Mouse (Mus musculus): ENCODE measurements around the gene Tmem94. TPM values are rescaled to one million over a fixed set of nuclear protein-coding genes. Genes with fewer than 3 reads are reported as not detected.

Gene Tmem94
- total and polyA plus RNA-seq, 3 experiments: 23.2 to 64.4 (median 38.9) TPM

- Histone ChIP-seq H3K4me3 (ENCODE audit: control insufficient read depth in 1 of 2, insufficient read depth in 1 of 2, low read depth in 2 of 2, low read length in 2 of 2) (no peak overlapping the region), H3K79me2 (ENCODE audit: control insufficient read depth, insufficient read depth, low read length, poor library complexity) (no peaks in the 10 kb centered on the region; the same call in 1 of the 2 replicates), H3K9ac (ENCODE audit: control insufficient read depth, low read depth, low read length, poor library complexity, severe bottlenecking) (no peak overlapping the region), H3K27ac (ENCODE audit: control insufficient read depth, low read depth, low read length) (no peak overlapping the region), H3K36me3 (ENCODE audit: control insufficient read depth in 1 of 2, insufficient read depth in 2 of 2, low read length in 2 of 2) (peaks cover 0 to 9% of the 10 kb centered on the region in 2 experiments; a peak in 3 of 4 replicates), H3K27me3 (ENCODE audit: control insufficient read depth in 1 of 2, insufficient read depth in 2 of 2, low read length in 2 of 2) (no peaks in the 10 kb centered on the region), H3K9me3 (replicated peaks; ENCODE audit: insufficient read depth, low read length) (no peaks in the 10 kb centered on the region), H3K4me1 (ENCODE audit: control insufficient read depth in 1 of 2, insufficient read depth in 2 of 2, low read length in 2 of 2) (peaks cover 11 to 14% of the 10 kb centered on the region in 2 experiments; a peak in 3 of 4 replicates)
- TF ChIP-seq ELF1 (IDR thresholded peaks at IDR 0.05; ENCODE audit: low read depth, low read length) (no peak), TBP (IDR thresholded peaks at IDR 0.05; ENCODE audit: low read depth, low read length) (no peak), E2F4 (IDR thresholded peaks at IDR 0.05; ENCODE audit: borderline replicate concordance, low read depth, low read length) (no peak), CHD1 (IDR thresholded peaks at IDR 0.05; ENCODE audit: low read depth, low read length) (no peak), TCF12 (IDR thresholded peaks at IDR 0.05; ENCODE audit: low read depth, low read length) (no peak), ZMIZ1 (IDR thresholded peaks at IDR 0.05; ENCODE audit: low read depth, low read length) (no peak), POLR2AphosphoS2 (IDR thresholded peaks at IDR 0.05; ENCODE audit: low read length) (no peak), TAL1 (IDR thresholded peaks at IDR 0.05; ENCODE audit: low read length) (no peak), BHLHE40 (IDR thresholded peaks at IDR 0.05; ENCODE audit: borderline replicate concordance, low read depth, low read length) (no peak), SIN3A (IDR thresholded peaks at IDR 0.05; ENCODE audit: low read length) (no peak), MXI1 (IDR thresholded peaks at IDR 0.05; ENCODE audit: low read depth, low read length) (no peak), JUND (IDR thresholded peaks at IDR 0.05; ENCODE audit: low read depth, low read length) (no peak), MAZ (IDR thresholded peaks at IDR 0.05; ENCODE audit: low read depth, low read length) (no peak)
- DNase-seq (ENCODE audit: low read depth, low spot score): no peak
Measured at GRCm38 (mm10) chr11:115777487-115778335, 12.5 kb downstream of the Tmem94 start.

GRCm38 (mm10) chr11:115779038-115779571 lies 13.9 kb downstream of the Tmem94 start:
- H3K27ac ChIP-seq (ENCODE audit: control insufficient read depth, low read depth, low read length): peak overlapping the region; percentile 33
- H3K9me3 ChIP-seq (replicated peaks; ENCODE audit: insufficient read depth, low read length): no peaks in the 10 kb centered on the region
- no peak overlapping the region for H3K4me3 ChIP-seq (ENCODE audit: control insufficient read depth in 1 of 2, insufficient read depth in 1 of 2, low read depth in 2 of 2, low read length in 2 of 2)

More at GRCm38 (mm10) chr11:115779038-115779571, 13.9 kb downstream of the Tmem94 start:
- TF ChIP-seq EP300 (IDR thresholded peaks at IDR 0.05; ENCODE audit: low read depth in 1 of 2, low read length in 2 of 2) (peak in 1 of 2 experiments; percentile 28; a peak in 1 of 4 replicates), ELF1 (IDR thresholded peaks at IDR 0.05; ENCODE audit: low read depth, low read length) (peak; percentile 17; the same call in 1 of the 2 replicates), BHLHE40 (IDR thresholded peaks at IDR 0.05; ENCODE audit: borderline replicate concordance, low read depth, low read length) (no peak)
- H3K4me1 ChIP-seq (ENCODE audit: control insufficient read depth in 1 of 2, insufficient read depth in 2 of 2, low read length in 2 of 2): peaks cover 11 to 14% of the 10 kb centered on the region in 2 experiments; a peak in 3 of 4 replicates
- H3K9ac ChIP-seq (ENCODE audit: control insufficient read depth, low read depth, low read length, poor library complexity, severe bottlenecking): peak overlapping the region; percentile 29
- H3K79me2 ChIP-seq (ENCODE audit: control insufficient read depth, insufficient read depth, low read length, poor library complexity): no peaks in the 10 kb centered on the region; the same call in 1 of the 2 replicates
- peaks cover 0 to 9% of the 10 kb centered on the region in 2 experiments; a peak in 3 of 4 replicates for H3K36me3 ChIP-seq (ENCODE audit: control insufficient read depth in 1 of 2, insufficient read depth in 2 of 2, low read length in 2 of 2)
- peak; percentile 50 for DNase-seq (ENCODE audit: low read depth, low spot score)
- H3K27me3 ChIP-seq (ENCODE audit: control insufficient read depth in 1 of 2, insufficient read depth in 2 of 2, low read length in 2 of 2): no peaks in the 10 kb centered on the region
